Mouse (Mus musculus) kidney, adult 11 months (tissue): ENCODE measurements at regions not wholly inside any gene's neighbourhood (a gene's known extent, or its start where the extent isn't known, plus 50 kb on each side); places are given as distances from the start of the nearest gene placed in this dataset.

Experiments
- DNase-seq: peaks from one replicate; pipeline ENCODE4 v3.0.0; 2022

- no peak for DNase-seq
These were observed 263.4 kb downstream of the Col12a1 start for GRCm38 (mm10) chr9:79455226-79455625.

DNA sequence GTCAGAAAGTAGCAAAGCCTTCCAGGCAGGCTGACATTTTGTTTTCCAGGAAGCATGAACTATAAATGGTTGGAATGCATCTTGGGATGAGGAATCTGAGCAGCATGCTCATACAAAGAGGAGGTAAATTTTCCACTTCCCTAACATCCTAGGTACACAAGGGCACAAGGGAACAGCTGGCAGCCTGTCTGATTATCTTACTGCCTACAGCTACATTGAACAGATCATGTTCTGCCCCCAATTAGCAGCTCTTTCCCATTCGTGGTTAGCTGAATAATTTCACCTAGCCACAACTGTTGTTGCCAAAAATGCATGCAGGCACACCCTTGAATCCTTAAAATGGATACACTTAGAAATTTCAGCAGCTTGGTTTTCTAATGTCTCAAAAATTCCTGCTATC lies 239.5 kb downstream of the Col12a1 start:
- no peak for DNase-seq

DNA sequence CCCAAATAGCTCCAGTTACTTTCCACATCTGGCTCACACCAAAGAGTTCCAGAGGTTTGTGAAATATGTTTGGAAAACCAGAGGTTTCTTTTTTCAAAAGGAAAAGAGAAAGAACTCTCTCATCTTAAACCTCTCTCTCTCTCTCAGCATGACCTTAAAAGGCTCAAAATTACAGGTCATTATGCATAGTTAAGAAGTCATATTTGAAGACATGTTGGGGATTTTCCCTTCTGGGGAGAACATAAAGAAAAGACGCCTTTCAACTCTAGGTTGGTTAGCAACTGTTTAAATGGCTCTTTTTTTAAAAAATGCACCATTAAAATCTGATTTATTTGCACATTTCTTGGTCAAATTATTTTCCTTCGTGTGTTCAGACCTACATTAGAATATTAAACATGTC lies 218.4 kb downstream of the Col12a1 start:
- DNase-seq, result no peak

DNA sequence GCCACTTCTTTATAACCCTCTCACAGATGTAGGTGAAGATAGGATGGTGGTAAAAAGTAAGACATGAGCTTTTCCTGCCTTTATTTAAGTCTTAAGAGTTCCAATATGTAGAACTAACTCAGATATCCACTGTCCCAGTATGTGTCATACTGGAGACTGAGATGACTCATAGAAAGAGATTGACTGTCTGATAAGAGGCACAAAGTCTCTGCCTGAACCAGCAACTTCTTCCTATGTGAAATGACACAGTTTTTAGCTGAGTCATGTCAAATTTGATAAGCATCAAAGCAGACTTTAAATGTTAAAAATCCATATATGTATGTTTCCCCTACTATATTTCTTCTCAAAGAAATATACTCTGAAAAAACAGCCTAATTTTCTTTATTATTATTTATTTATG lies 216.6 kb downstream of the Col12a1 start:
- no peak for DNase-seq

GRCm38 (mm10) chr9:79516384-79516783 lies 202.2 kb downstream of the Col12a1 start:
- DNase-seq, result no peak

DNA sequence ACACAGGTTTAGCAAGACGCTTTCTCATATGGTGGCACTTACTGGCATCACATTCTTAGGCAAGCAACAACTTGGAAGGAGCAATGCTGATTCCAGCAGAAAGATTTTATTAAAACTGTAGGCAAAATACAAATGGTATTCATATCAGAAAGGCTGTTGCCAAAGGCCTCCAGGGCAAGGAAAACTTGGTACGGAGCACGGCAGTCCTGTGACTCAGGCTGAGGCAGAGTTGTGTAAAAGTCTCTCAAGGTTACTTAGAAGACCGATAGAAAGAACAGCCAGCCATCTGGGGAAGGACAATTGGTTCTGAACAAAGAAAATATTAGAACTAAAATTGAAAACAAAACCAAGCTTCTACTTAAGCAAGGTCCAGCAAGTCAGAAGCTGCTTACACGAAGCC lies 201.2 kb downstream of the Col12a1 start:
- peak; percentile 31 for DNase-seq

- DNase-seq, result peak; percentile 52
These were observed 200.0 kb downstream of the Col12a1 start for GRCm38 (mm10) chr9:79518640-79519039.

DNA sequence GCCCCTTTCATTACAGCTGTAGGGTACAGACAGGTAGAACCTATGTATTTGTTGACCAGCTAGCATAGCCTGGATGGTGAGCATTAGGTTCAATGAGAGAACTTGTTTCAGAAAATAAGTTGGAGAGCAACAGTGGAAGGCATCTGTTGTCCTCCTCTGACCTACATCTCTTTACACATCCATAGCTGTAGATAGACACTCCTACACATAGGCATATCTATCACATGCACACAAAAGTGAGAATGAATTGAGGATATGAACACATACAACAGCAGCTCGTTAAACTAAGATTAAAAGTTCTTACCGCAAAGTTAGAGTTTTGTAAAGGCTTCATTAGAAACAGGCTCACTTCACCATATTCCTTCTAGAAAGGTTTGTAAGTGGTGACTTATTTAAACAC lies 198.1 kb downstream of the Col12a1 start:
- no peak for DNase-seq

- no peak for DNase-seq
These were observed 195.6 kb downstream of the Col12a1 start for GRCm38 (mm10) chr9:79523054-79523453.

DNA sequence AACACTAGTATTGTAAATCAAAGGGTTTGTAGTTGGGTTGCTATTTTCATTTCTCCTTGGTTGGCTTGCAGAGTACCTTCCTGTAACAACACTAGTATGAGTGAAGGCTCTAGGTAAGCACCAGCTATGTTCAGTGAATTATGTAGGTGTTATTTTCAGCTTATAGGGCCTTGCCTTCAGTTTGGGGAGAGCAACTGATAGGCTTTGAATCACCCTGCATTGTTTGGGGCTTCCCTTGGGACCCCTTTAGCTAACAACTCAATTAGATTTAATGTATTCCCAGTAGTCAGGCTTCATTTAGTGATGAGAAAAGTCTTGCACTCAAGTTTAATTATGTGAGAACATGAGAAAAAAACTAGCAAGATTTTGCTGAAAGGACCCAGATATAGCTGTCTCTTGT lies 193.6 kb downstream of the Col12a1 start:
- no peak for DNase-seq

GRCm38 (mm10) chr9:79526390-79526789 lies 192.2 kb downstream of the Col12a1 start:
- no peak for DNase-seq

GRCm38 (mm10) chr9:79527331-79527730 lies 191.3 kb downstream of the Col12a1 start:
- DNase-seq, result peak; percentile 12
